Mouse (Mus musculus): Measurements from ENCODE around the gene Hoxa10.

- TF ChIP-seq CTCF (IDR thresholded peaks at IDR 0.05; ENCODE audit: insufficient read depth, low read depth, low read length), result no peak
- TF ChIP-seq POLR2A (IDR thresholded peaks at IDR 0.05; ENCODE audit: insufficient read depth, low read depth, low read length), result no peak
Measured at GRCm38 (mm10) chr6:52200751-52201250, 39.9 kb downstream of the Hoxa10 start.

All from olfactory bulb, adult 2 months (tissue).